Mouse (Mus musculus) myocyte (in vitro differentiated cells): ENCODE data around the gene E2f4.

Source experiments
- CEBPB ChIP-seq: IDR thresholded peaks from 2 replicates; pipeline ENCODE4 v1.6.1; 2011; ENCODE audit warnings: mild to moderate bottlenecking, moderate library complexity; ENCODE audit not compliant: poor library complexity, insufficient read depth, severe bottlenecking
- MAX ChIP-seq: IDR thresholded peaks from one replicate; pipeline ENCODE4 v1.6.1; 2011; ENCODE audit warnings: low read depth, mild to moderate bottlenecking, control low read depth
- MYOG ChIP-seq, 3 experiments: IDR thresholded peaks; one replicate each; pipeline ENCODE4 v1.6.1; 2011; ENCODE audit warnings: control low read depth in 2 of 3, low read depth in 2 of 3, mild to moderate bottlenecking in 2 of 3; ENCODE audit not compliant: insufficient read length in 2 of 3, control insufficient read depth in 1 of 3, insufficient read depth in 1 of 3
- POLR2A ChIP-seq: IDR thresholded peaks from one replicate; pipeline ENCODE4 v1.6.1; 2011; ENCODE audit warnings: low read depth, mild to moderate bottlenecking, control low read depth, moderate library complexity; ENCODE audit not compliant: insufficient read length
- TCF12 ChIP-seq: IDR thresholded peaks from one replicate; pipeline ENCODE4 v1.6.1; 2011; ENCODE audit warnings: mild to moderate bottlenecking, control low read depth; ENCODE audit not compliant: poor library complexity, insufficient read depth, severe bottlenecking
- USF1 ChIP-seq: IDR thresholded peaks from one replicate; pipeline ENCODE4 v1.6.1; 2011; ENCODE audit warnings: low read depth, mild to moderate bottlenecking, control low read depth, moderate library complexity

- no peak for TF ChIP-seq MAX
- no peak for TF ChIP-seq USF1
- no peak for TF ChIP-seq POLR2A
- TF ChIP-seq MYOG (IDR thresholded peaks at IDR 0.05; ENCODE audit: control insufficient read depth in 1 of 3, insufficient read depth in 1 of 3, insufficient read length in 2 of 3, low read depth in 2 of 3): no peak
- no peak for TF ChIP-seq CEBPB
- no peak for TF ChIP-seq TCF12
Observed at GRCm38 (mm10) chr8:105306146-105306691, 8.8 kb downstream of the E2f4 start.
